Mouse (Mus musculus): ENCODE data around the gene Usp36. TPM values are rescaled to one million over a fixed set of nuclear protein-coding genes. Genes with fewer than 3 reads are reported as not detected.
A peak's percentile ranks its signal among the peaks of the same experiment; 100 is the strongest.

Gene Usp36
- polyA plus RNA-seq, 1 experiment from 2014 or later, result 19.9 TPM

GRCm38 (mm10) chr11:118328511-118328910 is 38.5 kb upstream of the Usp36 start:
- Histone ChIP-seq H3K9ac (no peak overlapping the region), H3K27ac (ENCODE audit: low read depth) (no peak overlapping the region), H3K27me3 (ENCODE audit: insufficient read depth, low read length) (no peaks in the 10 kb centered on the region), H3K4me2 (no peak overlapping the region), H3K9me3 (ENCODE audit: low read depth, low read length) (no peaks in the 10 kb centered on the region), H3K4me1 (ENCODE audit: insufficient read depth) (0 out of 2 replicates have a peak, but pooled peaks cover 2% of the 10 kb centered on the region), H3K36me3 (ENCODE audit: insufficient read depth) (peaks cover 20% of the 10 kb centered on the region), H3K4me3 (ENCODE audit: low read depth, low read length) (no peak overlapping the region)
- TF ChIP-seq CTCF (IDR thresholded peaks at IDR 0.05; ENCODE audit: low read depth), result no peak
- no peak for ATAC-seq (ENCODE audit: insufficient read depth)
- DNase-seq, result no peak
- 96% methylated on average over 6 of the region's 6 CpGs for WGBS

- TF ChIP-seq CTCF (IDR thresholded peaks at IDR 0.05; ENCODE audit: low read depth), result no peak
- peak; percentile 51 for DNase-seq
- H3K36me3 ChIP-seq (ENCODE audit: insufficient read depth), result 0 out of 2 replicates have a peak, but pooled peaks cover 9% of the 10 kb centered on the region
- 0 out of 2 replicates have a peak, but pooled peaks cover 2% of the 10 kb centered on the region for H3K4me1 ChIP-seq (ENCODE audit: insufficient read depth)
- H3K27me3 ChIP-seq (ENCODE audit: insufficient read depth, low read length), result no peaks in the 10 kb centered on the region
- no peaks in the 10 kb centered on the region for H3K9me3 ChIP-seq (ENCODE audit: low read depth, low read length)
- 60% methylated on average over 24 of the region's 24 CpGs for WGBS
- no peak overlapping the region for H3K4me3 ChIP-seq (ENCODE audit: low read depth, low read length)
- 0 out of 2 replicates have a peak overlapping the region, but pooled peaks have one; percentile 11 for H3K9ac ChIP-seq
- no peak overlapping the region for H3K4me2 ChIP-seq
- peak overlapping the region; percentile 65 for H3K27ac ChIP-seq (ENCODE audit: low read depth)
- peak; percentile 28; the same call in 1 of the 2 replicates for ATAC-seq (ENCODE audit: insufficient read depth)
Observed at GRCm38 (mm10) chr11:118326991-118327971, 37.2 kb upstream of the Usp36 start.

GRCm38 (mm10) chr11:118326491-118326890 is 36.4 kb upstream of the Usp36 start:
- H3K27me3 ChIP-seq (ENCODE audit: insufficient read depth, low read length), result no peaks in the 10 kb centered on the region
- no peak overlapping the region for H3K9ac ChIP-seq
- 86% methylated on average over 4 of the region's 4 CpGs for WGBS
- H3K36me3 ChIP-seq (ENCODE audit: insufficient read depth), result 0 out of 2 replicates have a peak, but pooled peaks cover 4% of the 10 kb centered on the region
- TF ChIP-seq CTCF (IDR thresholded peaks at IDR 0.05; ENCODE audit: low read depth), result no peak
- ATAC-seq (ENCODE audit: insufficient read depth) (no peak), DNase-seq (no peak)
- no peak overlapping the region for H3K4me2 ChIP-seq
- H3K4me1 ChIP-seq (ENCODE audit: insufficient read depth), result 0 out of 2 replicates have a peak, but pooled peaks cover 2% of the 10 kb centered on the region
- H3K4me3 ChIP-seq (ENCODE audit: low read depth, low read length), result no peak overlapping the region
- H3K9me3 ChIP-seq (ENCODE audit: low read depth, low read length), result no peaks in the 10 kb centered on the region
- no peak overlapping the region; the same call in 1 of the 2 replicates for H3K27ac ChIP-seq (ENCODE audit: low read depth)

GRCm38 (mm10) chr11:118324541-118324940 is 34.5 kb upstream of the Usp36 start:
- H3K4me2 ChIP-seq, result no peak overlapping the region
- H3K4me3 ChIP-seq (ENCODE audit: low read depth, low read length), result no peak overlapping the region
- H3K4me1 ChIP-seq (ENCODE audit: insufficient read depth), result 0 out of 2 replicates have a peak, but pooled peaks cover 2% of the 10 kb centered on the region
- peak; percentile 42 for DNase-seq
- peaks cover 13% of the 10 kb centered on the region; the same call in 1 of the 2 replicates for H3K36me3 ChIP-seq (ENCODE audit: insufficient read depth)
- H3K27me3 ChIP-seq (ENCODE audit: insufficient read depth, low read length), result no peaks in the 10 kb centered on the region
- no peaks in the 10 kb centered on the region for H3K9me3 ChIP-seq (ENCODE audit: low read depth, low read length)
- no peak overlapping the region for H3K27ac ChIP-seq (ENCODE audit: low read depth)
- H3K9ac ChIP-seq, result no peak overlapping the region
- no peak for ATAC-seq (ENCODE audit: insufficient read depth)
- TF ChIP-seq CTCF (IDR thresholded peaks at IDR 0.05; ENCODE audit: low read depth), result no peak
- 53% methylated on average over 5 of the region's 5 CpGs for WGBS

- H3K9me3 ChIP-seq (ENCODE audit: low read depth, low read length), result no peaks in the 10 kb centered on the region
- no peak overlapping the region for H3K4me2 ChIP-seq
- no peak for TF ChIP-seq CTCF (IDR thresholded peaks at IDR 0.05; ENCODE audit: low read depth)
- DNase-seq, result no peak
- H3K27me3 ChIP-seq (ENCODE audit: insufficient read depth, low read length), result no peaks in the 10 kb centered on the region
- H3K36me3 ChIP-seq (ENCODE audit: insufficient read depth), result peaks cover 19% of the 10 kb centered on the region; the same call in 1 of the 2 replicates
- ATAC-seq (ENCODE audit: insufficient read depth), result no peak
- no peak overlapping the region for H3K4me3 ChIP-seq (ENCODE audit: low read depth, low read length)
- H3K9ac ChIP-seq, result no peak overlapping the region
- 76% methylated on average over 5 of the region's 5 CpGs for WGBS
- 0 out of 2 replicates have a peak, but pooled peaks cover 2% of the 10 kb centered on the region for H3K4me1 ChIP-seq (ENCODE audit: insufficient read depth)
- H3K27ac ChIP-seq (ENCODE audit: low read depth), result no peak overlapping the region
Observed at GRCm38 (mm10) chr11:118323974-118324373, 33.9 kb upstream of the Usp36 start.

GRCm38 (mm10) chr11:118322647-118323046 is 32.6 kb upstream of the Usp36 start:
- no peak for TF ChIP-seq CTCF (IDR thresholded peaks at IDR 0.05; ENCODE audit: low read depth)
- Histone ChIP-seq H3K4me1 (ENCODE audit: insufficient read depth) (0 out of 2 replicates have a peak, but pooled peaks cover 2% of the 10 kb centered on the region), H3K36me3 (ENCODE audit: insufficient read depth) (peaks cover 25% of the 10 kb centered on the region; the same call in 1 of the 2 replicates), H3K4me2 (no peak overlapping the region), H3K27ac (ENCODE audit: low read depth) (no peak overlapping the region), H3K27me3 (ENCODE audit: insufficient read depth, low read length) (no peaks in the 10 kb centered on the region), H3K9ac (no peak overlapping the region), H3K9me3 (ENCODE audit: low read depth, low read length) (no peaks in the 10 kb centered on the region), H3K4me3 (ENCODE audit: low read depth, low read length) (no peak overlapping the region)
- no peak for ATAC-seq (ENCODE audit: insufficient read depth)
- whole genome bisulfite sequencing, result 56% methylated on average over 3 of the region's 3 CpGs
- DNase-seq, result no peak

- no peak overlapping the region for H3K4me2 ChIP-seq
- H3K4me1 ChIP-seq (ENCODE audit: insufficient read depth), result no peaks in the 10 kb centered on the region
- H3K36me3 ChIP-seq (ENCODE audit: insufficient read depth), result peaks cover 28% of the 10 kb centered on the region; the same call in 1 of the 2 replicates
- DNase-seq, result no peak
- no peaks in the 10 kb centered on the region for H3K27me3 ChIP-seq (ENCODE audit: insufficient read depth, low read length)
- no peak overlapping the region for H3K27ac ChIP-seq (ENCODE audit: low read depth)
- H3K9me3 ChIP-seq (ENCODE audit: low read depth, low read length), result no peaks in the 10 kb centered on the region
- TF ChIP-seq CTCF (IDR thresholded peaks at IDR 0.05; ENCODE audit: low read depth), result no peak
- H3K4me3 ChIP-seq (ENCODE audit: low read depth, low read length), result no peak overlapping the region
- WGBS, result 64% methylated on average over 4 of the region's 4 CpGs
- H3K9ac ChIP-seq, result no peak overlapping the region
- no peak for ATAC-seq (ENCODE audit: insufficient read depth)
Observed at GRCm38 (mm10) chr11:118321971-118322370, 31.9 kb upstream of the Usp36 start.

Measured in lung, embryonic 14.5 days (tissue).